Mouse (Mus musculus): ENCODE data around the gene Cops3.
"Not testable (repeated sequence)": the region's sequence is repeated elsewhere in the genome, so short reads cannot be mapped to it uniquely, and the experiment has no call there.

Gene Cops3

GRCm38 (mm10) chr11:59839459-59840126 lies at the start of gene Cops3:
Gene Cops3, minus strand, starts transcription at chr11:59839838.
- DNase-seq (ENCODE audit: low spot score in 2 of 2), result peak; percentile 83 to 94

DNA sequence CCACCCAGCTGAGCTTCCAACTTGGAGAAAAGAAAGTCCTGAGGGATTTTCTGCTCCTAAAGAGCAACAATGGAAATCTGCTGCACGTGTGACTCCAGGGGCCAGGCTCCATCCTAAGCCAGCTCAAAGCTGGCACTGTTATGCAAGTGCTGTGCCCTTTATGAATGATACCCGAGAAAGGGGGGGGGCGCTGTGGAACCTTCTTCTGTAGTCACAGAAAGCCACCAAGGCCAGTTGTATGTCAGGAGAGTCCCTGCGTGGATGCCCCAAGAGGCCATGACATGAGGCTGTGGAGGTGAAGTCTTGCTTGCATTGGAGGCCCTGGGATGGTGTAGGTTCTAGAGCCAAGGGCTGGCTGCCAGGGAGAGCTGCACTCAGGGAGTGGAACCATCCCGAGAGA lies 48.5 kb upstream of the Cops3 start:
- no peak for DNase-seq (ENCODE audit: low spot score in 2 of 2)

DNA sequence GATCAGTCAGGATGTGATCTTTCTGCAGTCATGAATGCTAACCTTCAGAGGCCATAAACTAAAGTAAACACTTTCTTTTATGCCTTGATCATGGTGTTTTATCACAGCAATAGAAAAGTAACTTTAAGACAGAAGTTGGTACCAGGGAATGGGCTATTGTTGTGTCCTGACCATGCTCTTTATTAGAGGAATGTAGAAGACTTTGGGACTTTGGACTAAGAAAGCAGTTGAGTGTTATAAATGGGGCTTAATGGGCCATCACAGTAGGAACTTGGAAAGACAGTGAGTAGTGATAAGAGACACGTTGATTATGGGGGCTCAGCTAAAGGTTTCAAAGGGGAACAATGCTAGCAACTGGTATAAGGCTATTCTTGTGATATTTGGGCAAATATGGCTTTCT lies 47.3 kb upstream of the Cops3 start:
- DNase-seq (ENCODE audit: low spot score in 2 of 2), result no peak

DNA sequence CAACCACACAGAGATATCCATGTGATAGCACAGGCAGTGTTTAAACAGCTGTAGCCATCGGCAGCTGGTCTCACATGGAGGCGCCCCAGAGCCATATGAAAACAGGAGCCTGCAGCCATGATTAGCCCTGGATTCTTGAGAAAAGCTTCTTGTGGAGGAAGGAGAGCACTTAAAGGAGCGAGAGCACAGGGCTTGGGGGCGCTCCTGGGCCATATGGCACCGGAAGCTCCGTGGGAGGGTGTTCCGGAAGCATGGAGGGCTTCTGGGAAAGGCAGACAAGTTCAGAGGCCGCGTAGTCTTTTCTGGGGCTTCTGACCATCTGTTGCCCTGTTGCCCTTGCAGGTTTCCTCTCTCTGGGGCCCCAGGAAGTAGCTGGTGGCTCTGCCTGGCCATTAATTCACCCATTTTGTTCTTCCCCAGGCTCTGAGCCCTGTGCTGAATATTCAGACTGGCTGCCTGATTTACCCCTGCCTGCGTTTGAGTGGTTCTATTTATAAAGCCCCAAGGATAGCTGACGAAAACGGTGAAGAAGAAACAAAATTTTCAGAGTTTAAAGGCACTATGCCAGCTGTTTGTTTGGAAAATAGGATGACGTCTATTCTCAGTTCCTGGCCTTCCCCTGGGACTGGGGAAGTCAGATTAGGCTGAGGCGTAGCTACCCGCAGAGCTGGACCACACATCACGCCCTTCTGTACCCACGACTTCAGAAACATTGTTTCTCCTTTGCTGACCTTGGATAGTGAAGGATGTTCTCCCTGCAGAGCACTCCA lies 45.8 kb upstream of the Cops3 start:
- DNase-seq (ENCODE audit: low spot score in 2 of 2), result no peak

DNA sequence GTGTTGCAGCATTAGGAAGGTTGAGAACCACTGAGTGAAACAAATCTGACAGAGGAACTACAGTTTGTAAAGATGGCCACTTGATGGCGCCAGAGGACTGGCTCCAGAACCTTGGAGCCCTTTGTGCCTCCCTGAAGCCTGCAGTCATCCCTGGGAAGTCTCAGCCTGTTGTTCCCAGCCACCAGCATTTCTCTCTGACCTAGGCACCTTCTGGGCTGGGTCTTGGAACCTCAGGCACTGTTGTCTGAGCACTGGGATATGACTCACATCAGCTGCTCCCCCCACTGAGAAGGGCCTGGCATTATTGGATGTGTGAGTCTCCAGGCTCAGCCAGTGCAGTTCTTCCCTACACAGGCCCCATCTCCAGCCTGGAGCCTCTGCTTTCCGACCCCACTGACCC lies 40.4 kb upstream of the Cops3 start:
- peak; percentile 78 to 84 for DNase-seq (ENCODE audit: low spot score in 2 of 2)

GRCm38 (mm10) chr11:59872124-59872523 lies 32.5 kb upstream of the Cops3 start:
- no peak for DNase-seq (ENCODE audit: low spot score in 2 of 2)

DNA sequence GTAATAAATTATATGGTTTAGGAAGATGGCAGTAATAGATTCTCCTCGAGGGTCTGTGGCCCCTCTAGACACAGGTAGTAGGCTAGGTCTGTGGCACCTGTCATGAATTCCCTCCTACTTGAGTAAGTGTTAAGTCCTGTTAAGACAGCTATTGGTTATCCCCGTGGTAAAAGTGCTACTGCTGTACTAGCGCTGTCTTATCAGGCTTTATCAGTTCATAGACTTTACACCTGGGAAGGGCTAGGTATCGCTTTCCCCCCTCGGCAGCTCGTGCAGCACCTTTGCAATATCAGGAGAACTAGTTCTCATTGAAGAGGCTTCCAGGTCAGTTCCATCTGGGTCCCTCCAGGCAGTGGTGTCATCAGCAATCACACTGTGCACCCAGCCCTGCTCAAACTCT lies 24.7 kb upstream of the Cops3 start:
- no peak for DNase-seq (ENCODE audit: low spot score in 2 of 2)

DNA sequence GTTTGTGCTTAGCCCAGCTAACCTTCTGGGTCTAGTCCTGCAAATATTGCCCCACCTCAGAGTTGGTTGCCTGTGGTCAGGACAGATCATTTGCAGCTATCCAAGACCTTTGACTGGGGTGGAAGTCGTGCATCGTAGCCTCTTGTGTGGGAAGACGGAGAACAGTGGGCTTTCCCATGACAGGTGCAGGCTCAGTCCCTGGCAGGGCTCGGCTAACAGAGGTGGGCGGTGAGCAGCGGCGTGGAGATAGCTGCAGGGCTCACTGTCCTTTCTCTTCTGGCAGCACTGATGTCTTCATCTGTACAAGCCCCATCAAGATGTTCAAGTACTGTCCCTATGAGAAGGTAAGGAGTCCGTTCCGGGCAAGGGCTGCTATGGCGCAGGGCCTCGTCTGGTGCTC lies 20.8 kb upstream of the Cops3 start:
- DNase-seq (ENCODE audit: low spot score in 2 of 2), result no peak

DNA sequence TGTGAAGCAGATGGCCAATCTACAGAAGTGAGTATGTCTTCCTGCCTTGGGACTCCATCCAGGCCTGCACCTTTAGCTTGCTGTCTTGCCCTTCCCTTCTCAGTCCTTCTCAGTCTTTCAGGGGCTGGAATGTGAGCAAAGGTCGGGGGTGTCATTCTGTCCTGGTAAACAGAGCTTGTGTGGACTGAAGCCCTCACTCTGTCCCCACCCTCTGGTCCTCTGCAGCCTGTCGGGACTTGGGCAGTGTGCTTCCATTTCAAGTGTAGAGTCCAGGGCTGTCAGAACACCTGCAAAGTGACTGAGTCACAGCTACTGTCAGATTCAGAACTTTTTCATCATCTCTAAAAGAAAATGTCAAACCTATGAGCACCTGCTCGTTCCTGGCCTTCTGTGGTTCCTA lies 13.2 kb upstream of the Cops3 start:
- DNase-seq (ENCODE audit: low spot score in 2 of 2), result no peak

DNA sequence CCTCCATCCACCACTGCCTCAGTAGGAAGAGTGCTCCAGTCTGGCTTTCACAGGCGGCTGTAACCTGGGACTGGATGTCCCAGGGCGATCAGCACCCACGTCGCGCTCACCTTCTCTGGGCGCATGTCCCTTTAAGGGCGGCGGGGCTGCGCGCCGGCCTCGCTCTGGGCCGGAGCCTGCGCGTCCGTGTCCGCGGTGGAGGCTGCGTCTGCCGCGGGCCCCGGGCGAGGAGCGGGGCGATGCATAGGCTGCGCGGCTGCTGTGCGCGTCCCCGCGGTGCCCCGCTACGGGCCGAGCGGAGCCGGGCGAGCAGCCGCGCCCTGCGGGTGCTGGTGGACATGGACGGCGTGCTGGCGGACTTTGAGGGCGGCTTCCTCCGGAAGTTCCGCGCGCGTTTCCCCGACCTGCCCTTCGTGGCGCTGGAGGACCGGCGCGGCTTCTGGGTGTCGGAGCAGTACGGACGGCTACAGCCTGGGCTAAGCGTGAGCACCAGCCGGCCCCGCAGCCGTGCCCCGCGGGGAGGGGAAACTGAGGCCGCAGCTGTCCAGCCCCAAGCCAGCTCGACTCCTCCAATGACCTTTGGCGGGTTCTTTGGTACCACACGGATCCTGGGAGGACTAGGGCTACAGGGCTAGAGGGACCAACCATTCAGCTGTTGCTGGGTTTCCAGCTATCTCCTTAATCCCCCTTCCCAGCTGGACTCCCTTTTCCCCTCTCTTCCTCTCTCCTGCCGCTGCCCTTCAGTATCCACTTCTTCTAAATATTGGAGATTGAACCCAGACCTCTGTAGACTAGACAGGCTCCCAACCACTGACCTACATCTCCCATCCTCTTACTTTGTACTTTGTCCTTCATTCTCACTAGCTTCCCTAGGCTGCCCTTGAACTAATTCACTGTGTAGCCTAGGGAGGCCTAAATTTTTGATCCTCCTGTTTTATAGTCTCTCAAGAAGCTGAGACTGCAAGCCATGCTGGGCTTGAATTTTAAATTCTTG lies 8.6 kb upstream of the Cops3 start:
- DNase-seq (ENCODE audit: low spot score in 2 of 2), result peak; percentile 66 to 75

DNA sequence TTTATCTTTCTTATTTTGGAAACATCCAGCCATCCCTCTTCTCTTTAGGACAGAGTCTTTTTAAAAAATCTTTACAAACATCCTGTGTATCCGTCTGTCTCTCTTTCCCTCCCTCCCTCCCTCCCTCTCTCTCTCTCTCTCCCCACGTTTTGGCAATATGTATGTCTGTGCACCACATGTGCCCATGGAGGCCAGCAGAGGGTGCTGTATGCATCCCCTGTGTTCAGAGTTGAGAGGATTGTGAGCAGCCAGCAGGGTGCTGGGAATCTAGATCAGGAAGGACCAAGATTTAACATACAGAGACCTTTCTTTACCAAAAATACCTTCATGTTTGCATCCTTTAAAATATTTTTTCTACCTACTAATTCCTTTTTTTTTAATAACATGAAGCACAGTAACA lies 7.5 kb upstream of the Cops3 start:
- peak in 1 of 2 experiments; percentile 42 for DNase-seq (ENCODE audit: low spot score in 2 of 2)

DNA sequence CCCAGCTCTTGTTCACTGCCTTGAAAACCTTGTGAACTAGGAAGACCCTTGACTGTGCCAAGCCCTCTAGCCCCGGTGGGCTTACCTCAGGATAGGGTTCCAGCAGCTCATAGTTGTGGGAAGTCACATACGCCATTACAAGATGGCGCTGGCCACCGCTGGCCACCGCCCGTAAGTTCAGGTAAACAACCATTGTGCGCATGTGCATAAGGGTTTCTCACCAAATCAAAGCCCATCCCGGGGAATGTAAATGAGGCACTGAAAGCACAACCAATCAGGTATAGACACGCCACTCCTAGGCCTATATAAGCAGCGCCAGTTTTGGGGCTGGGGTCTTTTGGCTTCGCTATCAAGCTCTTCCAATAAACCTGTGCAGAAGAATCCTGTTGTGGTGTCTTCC lies 6.7 kb upstream of the Cops3 start:
- DNase-seq (ENCODE audit: low spot score in 2 of 2), result no peak

- peak; percentile 88 to 95 for DNase-seq (ENCODE audit: low spot score in 2 of 2)
Observed at GRCm38 (mm10) chr11:59839008-59839458, 605 bp downstream of the Cops3 start, which contains the start of gene Nt5m. Gene Nt5m, plus strand, starts transcription at chr11:59839447.

DNA sequence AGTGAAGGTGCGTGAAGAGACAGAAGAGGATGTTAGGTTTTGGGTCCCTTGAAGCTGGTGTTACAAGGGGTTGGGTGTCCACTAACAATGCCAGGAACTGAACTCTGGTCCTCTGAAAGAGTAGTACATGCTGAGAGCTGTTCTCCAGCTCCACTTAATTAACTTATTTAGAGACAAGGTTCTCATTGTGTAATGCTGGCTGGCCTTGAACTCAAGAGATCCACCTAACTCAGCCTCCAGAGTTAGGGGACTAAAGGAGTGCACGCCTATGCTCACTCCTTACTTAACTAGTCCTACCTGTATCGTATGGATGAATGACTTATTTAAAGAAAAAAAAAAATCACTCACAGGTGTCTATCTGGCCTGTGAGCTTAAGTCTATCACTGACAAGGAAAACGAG lies 1.2 kb downstream of the Cops3 start:
- DNase-seq (ENCODE audit: low spot score in 2 of 2), result no peak

DNA sequence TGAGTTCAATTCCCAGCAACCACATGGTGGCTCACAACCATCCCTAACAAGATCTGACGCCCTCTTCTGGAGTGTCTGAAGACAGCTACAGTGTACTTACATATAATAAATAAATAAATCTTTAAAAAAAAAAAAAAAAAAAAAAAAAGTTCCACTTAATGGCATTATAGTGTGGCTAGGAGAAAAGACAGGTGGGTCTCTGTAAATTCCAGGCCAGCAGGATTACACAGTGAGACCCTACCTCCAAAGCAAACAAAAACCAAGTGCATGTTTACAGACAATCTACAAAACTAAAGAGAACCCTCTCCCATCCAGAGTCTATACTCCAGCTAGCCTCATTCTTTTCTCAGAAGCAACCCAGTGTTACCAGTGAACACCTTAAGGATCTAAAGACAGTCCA lies 1.8 kb downstream of the Cops3 start:
- not testable (repeated sequence) for DNase-seq (ENCODE audit: low spot score in 2 of 2)

- DNase-seq (ENCODE audit: low spot score in 2 of 2), result no peak
Observed at GRCm38 (mm10) chr11:59821625-59822024, 18.0 kb downstream of the Cops3 start.

DNA sequence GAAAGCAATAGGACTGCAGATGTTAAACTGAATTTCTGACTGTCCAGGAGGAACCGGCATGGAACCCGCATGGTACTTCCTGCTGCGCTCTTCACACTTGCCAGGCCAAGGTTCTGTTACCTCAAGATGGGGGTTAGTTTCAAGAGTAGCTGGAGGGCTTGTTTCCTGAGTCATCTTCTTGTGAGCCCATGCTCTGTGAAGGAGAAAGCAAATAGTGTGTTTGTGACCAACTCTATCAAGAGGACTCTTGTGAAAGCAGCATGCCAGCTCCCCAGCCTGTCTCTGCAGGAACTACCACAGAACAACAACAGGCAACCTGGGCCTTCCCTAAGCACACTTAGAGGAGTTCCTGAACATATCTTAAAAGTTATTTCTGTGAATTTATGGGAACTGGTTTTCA lies 21.7 kb downstream of the Cops3 start:
- DNase-seq (ENCODE audit: low spot score in 2 of 2), result no peak

DNA sequence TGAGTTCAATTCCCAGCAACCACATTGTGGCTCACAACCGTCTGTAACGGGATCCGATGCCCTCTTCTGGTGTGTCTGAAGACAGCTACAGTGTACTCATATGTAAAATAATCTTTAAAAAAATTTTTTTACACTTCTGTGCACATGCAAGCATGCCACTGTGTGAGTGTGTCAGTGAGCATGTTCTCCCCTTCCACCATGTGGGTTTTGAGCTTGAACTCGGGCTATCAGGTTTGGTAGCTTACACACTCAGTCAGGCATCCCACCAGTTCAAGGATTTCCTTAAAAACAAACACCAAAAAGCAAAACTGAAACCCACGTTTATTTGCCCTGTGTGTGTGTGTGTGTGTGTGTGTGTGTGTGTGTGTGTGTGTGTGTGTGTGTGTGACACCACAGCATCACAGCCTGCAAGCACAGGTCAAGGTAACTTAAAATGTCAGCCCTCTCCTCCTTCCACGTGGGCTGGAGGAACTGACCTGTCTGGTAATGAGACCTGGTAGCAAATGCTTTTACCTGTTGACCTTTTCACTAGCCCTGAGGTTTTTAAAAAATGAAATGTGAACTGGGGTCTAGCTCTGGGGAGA lies 24.1 kb downstream of the Cops3 start:
- no peak for DNase-seq (ENCODE audit: low spot score in 2 of 2)

DNA sequence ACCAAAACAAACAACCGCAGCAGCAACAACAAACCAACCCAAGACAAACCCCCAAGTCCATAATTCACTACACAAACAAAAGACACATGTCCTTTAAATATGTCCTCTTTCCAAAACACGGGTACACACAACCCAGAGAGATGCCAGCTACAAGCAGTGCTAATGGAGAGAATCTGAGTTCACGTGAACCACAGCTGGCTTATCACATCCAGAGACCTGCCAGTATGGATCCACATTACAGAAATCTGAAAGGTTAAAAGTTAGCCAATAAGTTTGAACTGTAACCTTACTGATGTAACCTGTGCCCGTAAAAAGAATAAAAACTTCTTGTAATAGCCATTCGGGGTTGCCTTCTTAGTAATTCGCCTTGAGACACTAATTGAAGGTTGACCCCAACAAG lies 24.7 kb downstream of the Cops3 start:
- no peak for DNase-seq (ENCODE audit: low spot score in 2 of 2)

DNA sequence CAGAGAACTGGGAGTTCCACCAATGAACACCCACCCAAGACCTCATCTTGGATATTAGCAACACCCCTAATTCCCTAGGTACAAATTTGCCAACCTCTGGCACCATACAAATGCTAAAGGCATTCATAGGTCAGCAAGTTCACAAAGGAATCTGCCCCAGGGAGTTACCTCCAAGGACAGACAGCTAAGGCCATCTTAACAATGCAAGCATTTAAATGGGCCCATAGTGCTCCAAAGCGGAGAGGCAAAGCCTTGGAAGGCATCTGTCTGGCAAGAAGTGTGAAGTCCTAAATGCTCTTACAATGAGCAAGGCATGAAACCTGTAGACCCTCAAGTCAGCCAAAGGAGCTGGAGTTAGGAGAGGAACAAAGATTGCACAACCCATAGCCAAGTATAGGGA lies 25.3 kb downstream of the Cops3 start:
- DNase-seq (ENCODE audit: low spot score in 2 of 2), result no peak

GRCm38 (mm10) chr11:59813276-59813675 lies 26.4 kb downstream of the Cops3 start:
- no peak for DNase-seq (ENCODE audit: low spot score in 2 of 2)

DNA sequence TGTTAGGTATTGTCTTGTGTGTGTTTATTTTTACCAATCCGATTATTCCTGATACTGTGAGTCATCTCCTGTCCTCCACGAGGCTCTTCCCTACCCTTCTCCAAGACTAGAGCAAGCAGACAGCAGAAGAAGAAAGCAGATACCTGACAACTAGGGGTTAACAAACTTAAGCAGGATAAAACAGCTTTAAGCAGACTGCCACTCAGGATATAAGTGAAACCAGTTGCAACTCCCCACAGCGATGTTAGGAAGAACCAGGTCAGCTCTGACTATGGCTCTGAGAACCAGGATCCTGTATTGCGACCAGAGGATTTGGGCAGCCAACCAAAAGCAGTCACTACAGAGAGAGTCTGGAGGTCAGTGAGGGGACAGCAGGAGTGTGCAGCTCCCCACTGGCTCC lies 28.4 kb downstream of the Cops3 start:
- DNase-seq (ENCODE audit: low spot score in 2 of 2), result no peak

All from cerebellum, postnatal 4 days (tissue).